Mouse (Mus musculus) cortical plate, adult 2 months (tissue): ENCODE results near the gene St6galnac5. TPM values are rescaled to one million over a fixed set of nuclear protein-coding genes. Genes with fewer than 3 reads are reported as not detected.

ENCODE experiments used
- H3K27ac ChIP-seq: fragments of 200-500 bp; 2 replicates; pipeline ENCODE4 v1.5.1; 2012; ENCODE audit warnings: low read length, control low read depth, inconsistent platforms; ENCODE audit not compliant: insufficient read depth
- H3K4me1 ChIP-seq: fragments of 200-500 bp; 2 replicates; pipeline ENCODE4 v1.6.1; 2011; ENCODE audit warnings: low read length; ENCODE audit not compliant: control insufficient read depth, insufficient read depth
- H3K4me3 ChIP-seq: fragments of 200-500 bp; 2 replicates; pipeline ENCODE4 v1.5.1; 2011; ENCODE audit warnings: mild to moderate bottlenecking, low read length, control low read depth; ENCODE audit not compliant: insufficient read depth
- CTCF ChIP-seq: fragments of 200-500 bp; IDR thresholded peaks from 2 replicates; pipeline ENCODE4 v1.5.1; 2011; ENCODE audit warnings: mild to moderate bottlenecking, control low read depth, low read length; ENCODE audit not compliant: insufficient read depth; ENCODE audit errors: extremely low read depth
- POLR2A ChIP-seq: fragments of 200-500 bp; IDR thresholded peaks from 2 replicates; pipeline ENCODE4 v1.6.1; 2011; ENCODE audit warnings: mild to moderate bottlenecking, low read length, control low read depth; ENCODE audit not compliant: insufficient read depth; ENCODE audit errors: extremely low read depth
- polyA plus RNA-seq: library from polyadenylated mRNA; depleted of rRNA; stranded (reverse); fragments of >200 nt; gene quantifications from 2 replicates; pipeline ENCODE4 v1.2.3, GENCODE M21; 2012

Gene St6galnac5
- polyA plus RNA-seq, 1 experiment = 28.7 TPM

- H3K4me3 ChIP-seq = no peak overlapping the region
- no peak for TF ChIP-seq POLR2A
- TF ChIP-seq CTCF = no peak
- no peak overlapping the region for H3K27ac ChIP-seq
- H3K4me1 ChIP-seq = peaks cover 2% of the 10 kb centered on the region; the same call in 1 of the 2 replicates
Measured at GRCm38 (mm10) chr3:152936313-152936712, 45.7 kb downstream of the St6galnac5 start.

GRCm38 (mm10) chr3:152933737-152934136, 48.3 kb downstream of the St6galnac5 start:
- no peak for TF ChIP-seq CTCF
- H3K4me3 ChIP-seq = no peak overlapping the region
- no peak overlapping the region for H3K27ac ChIP-seq
- H3K4me1 ChIP-seq = peaks cover 6% of the 10 kb centered on the region

GRCm38 (mm10) chr3:152932544-152932943, 49.5 kb downstream of the St6galnac5 start:
- Histone ChIP-seq H3K4me3 (no peak overlapping the region), H3K4me1 (peaks cover 8% of the 10 kb centered on the region), H3K27ac (no peak overlapping the region)
- no peak for TF ChIP-seq CTCF
- no peak for TF ChIP-seq POLR2A

- TF ChIP-seq CTCF (no peak), POLR2A (no peak)
- no peak overlapping the region for H3K4me3 ChIP-seq
- no peak overlapping the region for H3K27ac ChIP-seq
- H3K4me1 ChIP-seq = peaks cover 8% of the 10 kb centered on the region
Measured at GRCm38 (mm10) chr3:152932096-152932495, 50.0 kb downstream of the St6galnac5 start.

- peaks cover 8% of the 10 kb centered on the region for H3K4me1 ChIP-seq
- no peak for TF ChIP-seq CTCF
- TF ChIP-seq POLR2A = no peak
- no peak overlapping the region for H3K27ac ChIP-seq
- no peak overlapping the region for H3K4me3 ChIP-seq
Measured at GRCm38 (mm10) chr3:152931354-152931753, 50.7 kb downstream of the St6galnac5 start.

GRCm38 (mm10) chr3:152929788-152930281, 52.2 kb downstream of the St6galnac5 start:
- peaks cover 8% of the 10 kb centered on the region for H3K4me1 ChIP-seq
- no peak overlapping the region for H3K4me3 ChIP-seq
- TF ChIP-seq CTCF (no peak), POLR2A (no peak)
- no peak overlapping the region for H3K27ac ChIP-seq

- Histone ChIP-seq H3K4me1 (peaks cover 8% of the 10 kb centered on the region), H3K4me3 (no peak overlapping the region), H3K27ac (no peak overlapping the region)
- TF ChIP-seq POLR2A (no peak), CTCF (no peak)
Measured at GRCm38 (mm10) chr3:152929256-152929787, 52.7 kb downstream of the St6galnac5 start.

- Histone ChIP-seq H3K27ac (no peak overlapping the region), H3K4me3 (no peak overlapping the region), H3K4me1 (peaks cover 8% of the 10 kb centered on the region)
- TF ChIP-seq POLR2A (no peak), CTCF (no peak)
Measured at GRCm38 (mm10) chr3:152928287-152928975, 53.6 kb downstream of the St6galnac5 start.

- H3K4me3 ChIP-seq = no peak overlapping the region
- TF ChIP-seq CTCF (no peak), POLR2A (no peak)
- H3K27ac ChIP-seq = no peak overlapping the region
- H3K4me1 ChIP-seq = peaks cover 6% of the 10 kb centered on the region
Measured at GRCm38 (mm10) chr3:152926166-152926565, 55.9 kb downstream of the St6galnac5 start.

- no peak for TF ChIP-seq POLR2A
- no peak for TF ChIP-seq CTCF
- H3K27ac ChIP-seq = no peak overlapping the region
Measured at GRCm38 (mm10) chr3:152925364-152925763, 56.7 kb downstream of the St6galnac5 start.

More at GRCm38 (mm10) chr3:152925364-152925763, 56.7 kb downstream of the St6galnac5 start:
- peaks cover 4% of the 10 kb centered on the region for H3K4me1 ChIP-seq
- no peak overlapping the region for H3K4me3 ChIP-seq
